Mouse (Mus musculus) right cerebral cortex, postnatal 25 days (tissue): Measurements from ENCODE around the gene Cyp3a57.
"Not testable (repeated sequence)": the region's sequence is repeated elsewhere in the genome, so short reads cannot be mapped to it uniquely, and the experiment has no call there.

Source experiments
- DNase-seq: peaks from one replicate; pipeline ENCODE4 v3.0.0; 2022

Gene Cyp3a57

DNA sequence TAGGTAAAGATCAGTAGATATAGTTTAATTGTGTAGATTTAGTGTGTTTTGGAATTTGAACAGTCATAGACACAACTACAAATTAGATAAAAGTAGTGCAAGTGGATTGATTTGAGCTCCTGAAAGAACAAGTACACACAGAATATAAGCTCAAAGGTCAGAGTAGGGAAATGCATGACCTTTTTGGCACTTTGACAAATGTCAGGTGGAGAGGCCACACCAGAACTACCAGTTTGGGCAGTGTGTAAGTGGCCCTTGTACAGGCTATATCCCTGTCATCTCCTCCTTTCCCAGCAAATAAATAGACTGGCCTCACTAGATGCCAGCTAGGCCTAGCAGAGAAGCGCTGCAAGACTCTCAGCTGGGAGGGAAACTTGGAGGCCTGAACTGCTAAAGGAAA, at the start of gene Cyp3a57:
Cyp3a57 (plus strand) TSS at position 339 of the 400 bp plus-strand sequence.
- DNase-seq, result no peak

DNA sequence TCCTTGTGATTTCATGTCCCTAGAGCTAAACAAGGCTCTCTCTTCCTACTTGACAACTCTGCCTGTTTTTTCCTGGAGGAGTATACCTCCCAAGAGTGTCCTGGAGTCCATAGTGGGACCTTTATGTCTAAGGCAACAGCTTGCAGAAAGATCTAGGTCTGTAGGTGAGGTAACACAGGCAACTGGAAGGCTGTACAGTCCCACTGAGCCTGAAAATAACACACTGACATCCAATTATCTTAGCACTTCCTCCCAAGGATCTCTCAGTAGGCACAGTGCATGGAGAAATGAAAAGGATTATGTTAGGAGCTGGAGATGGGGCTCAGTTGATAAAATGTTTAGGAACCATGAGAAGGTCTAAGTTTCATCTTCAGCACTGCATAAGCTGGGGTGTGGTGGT, 44.6 kb upstream of the Cyp3a57 start:
- no peak for DNase-seq

DNA sequence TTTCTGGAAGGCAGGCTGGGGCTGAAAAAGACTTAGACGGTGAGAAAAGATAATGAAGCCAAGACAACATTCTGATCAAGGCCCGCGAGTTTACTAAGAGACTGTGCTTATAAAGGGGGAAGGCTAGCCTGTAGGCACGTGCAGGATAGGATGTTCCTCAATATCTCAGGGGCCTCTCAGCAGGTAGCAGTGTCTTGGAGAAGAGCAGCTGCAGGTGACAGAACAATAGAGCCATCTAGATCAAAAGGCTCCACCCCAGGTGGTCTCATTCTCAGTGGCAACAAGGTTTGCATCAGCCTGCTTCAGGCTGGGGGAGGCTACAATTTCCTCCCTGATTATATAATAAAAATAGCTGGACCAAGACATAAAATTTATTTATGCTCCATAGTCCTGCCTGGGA, 43.3 kb upstream of the Cyp3a57 start:
- DNase-seq, result not testable (repeated sequence)

DNA sequence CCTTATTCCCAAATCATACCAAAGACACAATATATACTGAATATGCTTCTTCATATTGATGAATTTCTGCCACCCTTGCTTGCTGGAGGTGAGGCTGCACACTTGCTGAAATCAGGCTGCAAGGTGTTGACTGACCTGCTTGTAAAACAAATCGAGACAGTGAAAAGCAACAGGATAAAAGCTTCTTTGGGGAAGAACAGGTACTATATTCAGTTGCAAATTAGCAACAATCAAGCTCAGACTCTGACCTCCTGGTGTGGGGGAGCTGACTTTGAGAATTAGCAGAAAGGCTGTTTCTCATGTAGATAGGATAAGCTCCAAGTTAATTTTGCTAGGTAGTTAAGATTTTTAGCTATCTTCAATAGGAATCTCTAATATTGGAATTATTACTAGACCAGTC, 42.7 kb upstream of the Cyp3a57 start:
- no peak for DNase-seq

DNA sequence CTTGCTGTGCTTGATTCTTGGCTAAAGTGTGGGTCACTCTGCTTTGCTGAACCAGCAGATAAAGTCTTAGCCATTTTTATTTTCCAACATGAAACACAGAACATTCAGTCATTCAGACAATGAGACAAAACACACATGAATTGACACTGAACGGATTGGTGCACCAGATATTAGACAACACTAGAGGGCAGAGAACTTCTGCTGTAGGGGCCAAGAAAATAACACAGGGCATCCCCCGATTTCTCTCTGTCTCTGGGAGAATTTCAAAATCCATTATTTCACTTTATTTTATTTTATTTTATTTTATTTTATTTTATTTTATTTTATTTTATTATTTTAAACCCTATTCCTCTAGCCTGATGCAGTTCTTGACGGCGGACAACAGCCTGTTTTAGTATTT, 38.1 kb upstream of the Cyp3a57 start:
- not testable (repeated sequence) for DNase-seq

DNA sequence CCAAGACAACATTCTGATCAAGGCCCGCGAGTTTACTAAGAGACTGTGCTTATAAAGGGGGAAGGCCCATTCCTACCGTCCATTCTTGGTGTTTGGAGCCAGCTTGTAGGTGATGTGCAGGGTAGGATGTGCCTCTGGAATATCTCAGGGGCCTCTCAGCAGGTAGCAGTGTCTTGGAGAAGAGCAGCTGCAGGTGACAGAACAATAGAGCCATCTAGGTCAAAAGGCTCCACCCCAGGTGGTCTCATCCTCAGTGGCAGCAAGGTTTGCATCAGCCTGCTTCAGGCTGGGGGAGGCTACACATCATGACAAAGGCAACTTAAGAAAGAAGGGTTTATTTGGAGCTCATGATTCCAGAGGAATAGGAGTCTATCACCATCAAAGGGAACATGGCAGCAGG, 37.3 kb upstream of the Cyp3a57 start:
- DNase-seq, result not testable (repeated sequence)

DNA sequence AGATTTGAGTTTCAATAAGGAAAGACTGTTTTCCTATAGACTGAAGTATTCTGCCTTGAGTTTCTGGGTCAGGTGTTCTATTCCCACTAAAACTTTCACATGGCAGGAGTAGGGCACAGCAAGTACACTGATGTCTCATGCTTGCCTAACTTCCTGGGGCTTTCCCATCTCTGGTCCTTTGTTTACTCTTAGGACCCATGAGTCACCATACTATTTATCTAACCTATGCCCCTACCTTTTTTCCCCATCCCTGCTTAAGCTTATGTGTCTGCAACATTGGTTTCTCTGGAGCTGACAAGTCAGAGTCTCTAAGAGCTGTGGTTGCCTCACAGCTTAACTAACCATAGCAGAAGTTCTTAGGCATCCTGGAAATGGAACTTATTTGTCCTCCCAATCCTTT, 31.2 kb upstream of the Cyp3a57 start:
- no peak for DNase-seq

DNA sequence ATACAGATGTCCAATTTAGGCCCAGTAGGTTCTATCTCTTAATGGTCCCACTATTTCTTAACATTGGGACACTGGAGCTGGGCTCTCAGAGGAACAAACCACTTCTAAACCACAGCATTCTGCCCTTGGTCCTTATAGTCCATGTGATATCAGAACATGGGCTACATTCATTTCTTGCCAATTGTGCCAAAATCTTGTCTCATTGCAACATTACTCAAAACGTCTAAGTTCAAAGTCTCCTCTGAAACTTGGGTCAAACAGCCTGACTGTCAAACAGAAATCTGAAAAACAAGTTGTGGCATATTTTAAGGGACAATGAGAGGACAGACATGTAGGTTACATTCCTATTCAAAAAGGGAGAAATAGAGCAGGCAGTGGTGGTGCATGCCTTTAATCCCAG, 27.9 kb upstream of the Cyp3a57 start:
- no peak for DNase-seq

DNA sequence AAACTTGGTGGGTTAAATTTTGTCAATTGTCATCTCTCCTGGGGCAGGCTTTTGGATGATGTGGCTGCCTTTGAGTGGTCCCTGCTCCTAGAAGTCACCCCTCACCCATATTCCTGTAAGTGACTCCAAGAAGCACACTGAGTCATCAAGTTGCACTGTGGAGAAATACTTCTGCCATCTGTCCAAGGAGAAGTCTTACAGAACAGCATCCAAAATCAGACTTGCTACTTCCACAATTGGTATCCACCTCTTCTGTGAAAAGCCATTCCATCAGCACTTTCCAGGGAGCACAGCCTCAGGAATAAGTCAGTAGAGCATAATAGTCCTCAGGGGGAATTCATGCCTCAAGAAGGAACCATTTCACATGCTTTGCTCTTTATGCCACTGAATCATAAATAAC, 6.3 kb upstream of the Cyp3a57 start:
- DNase-seq, result not testable (repeated sequence)

DNA sequence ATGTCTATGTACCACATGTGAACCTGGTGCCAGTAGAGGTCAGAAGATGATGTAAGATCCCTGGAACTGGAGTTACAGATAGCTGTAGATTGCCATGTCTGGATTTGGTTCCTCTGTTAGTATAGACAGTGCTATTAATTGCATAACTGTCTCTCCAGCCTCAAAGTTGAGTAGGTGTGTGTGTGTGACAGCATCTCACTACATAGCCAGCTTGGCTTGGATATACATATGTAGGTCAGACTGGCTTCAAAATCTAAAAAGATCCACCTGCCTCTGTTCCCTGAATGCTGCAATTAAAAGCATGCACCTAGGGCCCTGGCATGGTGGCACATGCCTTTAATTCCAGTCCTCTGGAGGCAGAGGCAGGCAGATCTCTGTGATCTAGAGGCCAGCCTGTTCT, 4.6 kb downstream of the Cyp3a57 start:
- no peak for DNase-seq

DNA sequence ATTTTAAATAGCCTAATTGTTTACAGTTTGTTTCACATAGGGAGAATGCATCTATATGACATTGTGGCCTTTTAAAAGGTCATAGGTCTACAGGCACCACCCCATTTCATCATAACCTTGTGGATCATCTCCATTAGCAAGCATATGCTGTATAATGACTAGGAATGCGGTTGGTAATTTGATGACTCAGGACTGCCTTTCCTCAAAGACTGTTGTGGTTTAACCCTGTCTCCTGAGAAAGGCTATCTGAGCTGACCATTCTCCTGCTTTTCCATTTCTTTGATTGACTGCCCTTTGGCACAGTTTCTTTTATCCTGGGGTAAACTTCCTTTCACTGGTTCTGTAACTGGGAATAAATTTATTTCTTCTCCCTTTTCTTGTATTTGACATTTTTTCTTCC, 8.0 kb downstream of the Cyp3a57 start:
- DNase-seq, result no peak

DNA sequence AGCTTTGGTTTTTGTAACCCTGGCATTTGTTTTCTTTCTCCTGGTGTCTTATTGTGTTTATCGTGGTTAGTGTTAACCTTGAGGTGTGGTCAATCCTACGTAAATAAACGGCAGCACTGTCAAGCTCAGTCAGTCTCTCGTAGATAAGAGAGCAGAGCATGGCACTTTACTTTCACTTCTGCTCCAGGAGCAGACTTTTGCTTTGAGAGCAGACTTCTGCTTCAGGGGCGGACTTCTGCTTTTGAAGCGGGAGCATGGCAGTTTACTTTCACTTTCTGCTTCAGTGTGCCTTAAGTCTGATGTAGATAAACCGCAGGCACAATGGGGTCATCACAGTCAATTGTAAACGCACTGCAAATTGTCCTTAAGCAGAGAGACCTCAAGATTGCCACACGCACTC, 70.3 kb downstream of the Cyp3a57 start:
- DNase-seq, result not testable (repeated sequence)

DNA sequence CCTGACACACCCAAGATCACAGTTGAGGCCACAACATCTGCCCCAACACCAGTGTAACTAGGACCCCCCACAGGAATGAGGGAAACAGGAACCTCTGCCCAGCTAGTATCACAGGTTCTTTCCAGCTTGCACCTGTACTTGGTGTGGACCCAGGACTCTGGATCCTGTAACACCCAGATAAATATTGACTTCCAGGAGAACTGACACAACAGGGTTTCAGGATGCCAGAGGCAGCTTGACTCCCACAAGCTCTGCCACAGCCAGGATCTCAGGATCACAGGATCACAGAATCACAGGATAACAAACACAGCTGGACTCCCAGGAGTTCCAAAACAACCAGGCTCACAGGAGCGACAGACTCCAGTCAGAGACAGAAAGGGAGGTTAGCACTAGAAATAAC, 77.2 kb downstream of the Cyp3a57 start:
- no peak for DNase-seq

DNA sequence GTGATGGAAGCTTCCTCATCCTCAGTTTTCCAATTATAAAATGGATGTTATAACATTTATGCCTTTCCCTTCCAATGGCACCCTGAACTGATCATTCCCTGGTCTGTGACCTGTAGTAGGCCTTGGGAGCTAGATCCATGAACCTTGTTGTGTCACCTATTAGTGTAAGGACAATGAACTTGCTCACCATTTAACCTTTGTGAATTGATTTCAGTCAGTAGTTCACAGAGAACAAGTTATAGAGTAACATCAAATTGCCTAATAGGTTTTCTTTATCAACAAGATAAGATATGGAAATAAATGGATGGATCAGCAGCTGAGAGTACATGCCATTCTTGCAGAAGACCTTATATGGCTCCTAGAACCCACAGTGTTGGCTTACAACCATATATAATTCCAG, 85.9 kb downstream of the Cyp3a57 start:
- no peak for DNase-seq

DNA sequence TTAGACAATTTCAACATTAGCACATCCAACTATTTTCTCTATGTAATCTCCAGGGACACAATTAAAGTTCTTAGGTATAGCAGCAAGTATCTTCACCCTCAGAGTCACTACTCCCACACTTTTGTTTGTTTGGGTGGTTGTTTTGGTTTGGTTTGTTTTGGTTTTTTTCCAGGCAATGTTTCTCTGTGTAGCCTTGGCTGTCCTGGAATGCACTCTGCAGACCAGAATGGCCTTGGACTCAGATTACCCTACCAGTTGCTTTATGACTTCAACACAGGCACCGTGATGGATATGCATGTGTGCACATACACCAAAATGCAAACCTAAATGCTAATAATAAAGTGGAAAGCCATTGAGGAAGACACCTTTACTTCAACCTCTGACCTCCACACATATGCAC, 88.6 kb downstream of the Cyp3a57 start:
- no peak for DNase-seq
